Mouse (Mus musculus) retina, embryonic 14.5 days (tissue): ENCODE measurements at regions not wholly inside any gene's neighbourhood (a gene's known extent, or its start where the extent isn't known, plus 50 kb on each side); places are given as distances from the start of the nearest gene placed in this dataset.
A peak's percentile ranks its signal among the peaks of the same experiment; 100 is the strongest.

Source experiments
- DNase-seq: peaks from one replicate; pipeline ENCODE4 v3.0.0-alpha.2; 2015; ENCODE audit warnings: low spot score

DNA sequence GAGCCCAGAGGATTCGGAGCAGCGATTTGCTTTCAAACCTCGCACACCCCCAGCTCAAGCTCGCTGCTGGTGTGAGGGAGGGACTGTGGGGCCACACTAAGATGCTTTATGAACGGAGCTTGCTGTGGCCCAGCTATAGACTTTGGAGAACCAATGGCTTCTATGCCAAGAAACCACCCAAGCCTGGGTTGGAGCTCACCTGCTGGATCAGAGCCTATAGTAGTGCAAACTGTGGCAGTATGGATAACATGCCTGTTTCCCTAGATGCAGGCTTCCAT is 142.5 kb upstream of the A230072I06Rik start:
- no peak for DNase-seq

GRCm38 (mm10) chr8:12137496-12137895 is 141.1 kb upstream of the A230072I06Rik start:
- DNase-seq, result no peak

DNA sequence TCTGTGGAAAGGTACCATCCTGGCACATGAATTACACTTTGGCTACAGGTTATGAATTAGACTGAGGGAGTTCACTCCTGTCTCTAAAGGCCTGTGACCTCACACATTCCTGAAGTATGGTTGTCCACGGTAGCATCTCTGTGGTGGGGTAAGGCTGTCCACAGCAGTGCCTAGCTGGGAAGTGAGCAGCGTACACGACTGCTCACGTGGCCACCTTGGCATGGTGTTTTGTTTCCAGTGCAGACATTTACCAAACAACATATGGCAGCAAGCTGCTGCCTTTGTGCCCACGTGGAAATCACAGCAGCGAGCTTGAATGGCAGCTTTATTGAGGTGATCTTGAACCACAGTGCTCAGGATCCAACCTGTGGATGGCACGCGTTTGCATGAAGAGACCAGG is 140.7 kb upstream of the A230072I06Rik start:
- no peak for DNase-seq

GRCm38 (mm10) chr8:12151679-12152078 is 126.9 kb upstream of the A230072I06Rik start:
- DNase-seq, result no peak

DNA sequence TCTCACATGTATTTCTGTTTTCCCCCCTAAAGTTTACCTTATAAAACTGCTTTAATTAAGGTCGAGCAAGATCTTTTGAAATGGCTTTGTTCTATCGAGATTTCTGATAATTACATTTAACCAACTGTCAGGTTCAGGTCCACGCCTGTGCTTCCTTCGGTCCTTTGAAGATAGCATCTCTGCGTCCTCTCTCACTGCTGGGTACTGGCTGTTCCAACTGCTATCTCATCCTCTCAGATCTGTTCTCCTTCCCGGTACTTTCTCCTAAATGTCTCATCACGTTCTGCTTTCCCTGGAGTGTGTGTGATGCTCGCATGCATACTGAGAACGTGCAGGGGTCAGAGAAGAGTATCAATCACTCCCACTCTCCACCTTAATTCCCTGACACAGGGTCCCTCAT is 125.8 kb upstream of the A230072I06Rik start:
- DNase-seq, result no peak

GRCm38 (mm10) chr8:12156893-12157292 is 121.7 kb upstream of the A230072I06Rik start:
- DNase-seq, result no peak

DNA sequence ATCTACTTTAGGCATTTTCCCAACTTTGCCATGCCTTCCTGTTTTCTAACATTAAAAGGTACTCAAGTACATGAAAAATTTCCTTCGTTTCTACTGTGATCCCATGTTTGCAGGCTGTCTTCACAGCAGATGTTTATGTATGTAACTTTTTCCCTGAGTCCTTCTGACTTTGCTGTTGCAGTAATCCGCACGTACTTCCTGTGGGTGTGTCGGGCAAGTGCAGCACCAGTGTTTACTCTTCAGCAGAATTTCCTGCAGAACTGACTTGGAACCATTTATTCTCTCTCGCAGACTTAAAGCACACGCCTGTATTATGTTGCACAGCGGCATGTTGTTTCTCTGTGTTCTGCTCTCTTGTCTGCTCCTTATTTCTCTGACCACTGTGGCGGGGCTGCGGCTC is 120.4 kb upstream of the A230072I06Rik start:
- no peak for DNase-seq

DNA sequence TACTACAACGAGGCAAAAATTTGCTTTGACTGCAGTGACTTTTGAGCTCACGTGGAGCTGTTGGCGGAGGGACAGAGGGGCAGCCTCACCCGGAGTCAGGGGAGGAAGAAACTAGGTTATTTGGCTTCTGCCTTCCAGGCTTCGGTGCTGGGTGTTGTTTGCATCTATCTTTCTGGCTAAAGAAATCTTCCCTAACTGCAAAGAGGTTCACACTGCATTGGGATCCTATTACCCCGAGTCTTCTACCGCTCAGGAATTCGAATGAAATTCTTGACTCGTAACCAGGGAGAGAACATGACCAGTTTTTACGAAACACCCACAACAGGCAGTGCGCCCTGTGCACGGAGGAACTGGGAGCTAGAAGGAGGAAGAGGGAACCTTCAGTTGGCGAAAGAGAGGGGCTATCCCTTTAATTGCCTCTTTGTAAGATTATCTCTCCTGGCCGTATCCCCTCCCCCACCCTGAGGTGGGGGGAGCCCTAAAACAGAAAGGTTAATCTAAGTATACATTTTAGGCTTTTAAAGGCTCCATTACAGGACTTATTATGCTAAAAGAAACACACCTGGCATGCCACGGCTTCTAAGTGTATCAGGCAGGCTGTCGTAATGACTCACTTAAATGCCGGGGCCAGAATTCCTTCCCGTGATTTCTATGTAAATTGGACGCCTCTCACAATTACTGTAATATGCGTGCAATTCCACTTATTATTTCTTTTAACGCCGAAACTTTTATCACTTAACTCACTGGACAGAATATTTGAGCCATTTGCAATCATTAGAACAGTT is 115.5 kb upstream of the A230072I06Rik start:
- no peak for DNase-seq

- no peak for DNase-seq
These were observed 113.0 kb upstream of the A230072I06Rik start for GRCm38 (mm10) chr8:12165487-12166152.

DNA sequence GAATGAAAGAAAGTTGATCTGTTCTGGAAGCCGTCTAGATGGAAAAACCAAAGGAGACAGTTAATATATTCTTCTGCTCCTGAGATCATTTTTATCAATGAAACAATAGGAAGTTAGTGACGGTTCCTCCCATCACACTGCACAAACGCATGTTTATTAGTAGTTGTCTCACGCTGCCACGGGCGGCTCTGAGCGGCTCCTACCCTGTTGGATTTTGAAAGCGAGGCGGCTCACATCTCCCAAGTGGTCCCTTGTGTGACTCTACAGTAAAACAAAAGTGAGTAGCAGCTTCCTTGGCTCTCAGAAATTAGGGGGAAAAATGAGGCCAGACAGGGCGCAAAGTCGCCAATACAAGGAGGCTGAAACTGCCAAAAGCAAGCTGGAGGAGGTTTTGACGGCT is 106.8 kb upstream of the A230072I06Rik start:
- no peak for DNase-seq

DNA sequence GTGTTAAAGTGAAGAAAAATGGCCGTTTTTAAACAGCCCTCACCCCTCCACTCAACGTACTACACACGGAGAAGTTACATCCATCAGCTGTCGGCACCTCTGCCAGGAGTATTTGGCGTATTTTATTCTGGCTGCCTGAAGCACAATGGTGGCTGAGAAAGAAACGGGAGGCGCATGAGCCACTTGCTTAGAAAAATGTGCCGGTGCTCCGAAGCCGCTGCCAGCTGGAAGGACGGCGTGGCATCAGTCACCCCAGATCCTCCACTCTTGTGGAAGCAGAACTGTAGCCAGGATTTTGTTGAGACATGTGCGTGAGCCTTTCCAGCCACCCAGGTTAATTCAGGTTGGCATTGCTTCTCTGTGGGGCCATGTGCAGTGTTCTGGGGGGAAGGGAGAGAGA is 103.1 kb upstream of the A230072I06Rik start:
- DNase-seq, result no peak

- DNase-seq, result no peak
These were observed 94.0 kb upstream of the A230072I06Rik start for GRCm38 (mm10) chr8:12184666-12185065.

- no peak for DNase-seq
These were observed 91.3 kb upstream of the A230072I06Rik start for GRCm38 (mm10) chr8:12187366-12187765.

DNA sequence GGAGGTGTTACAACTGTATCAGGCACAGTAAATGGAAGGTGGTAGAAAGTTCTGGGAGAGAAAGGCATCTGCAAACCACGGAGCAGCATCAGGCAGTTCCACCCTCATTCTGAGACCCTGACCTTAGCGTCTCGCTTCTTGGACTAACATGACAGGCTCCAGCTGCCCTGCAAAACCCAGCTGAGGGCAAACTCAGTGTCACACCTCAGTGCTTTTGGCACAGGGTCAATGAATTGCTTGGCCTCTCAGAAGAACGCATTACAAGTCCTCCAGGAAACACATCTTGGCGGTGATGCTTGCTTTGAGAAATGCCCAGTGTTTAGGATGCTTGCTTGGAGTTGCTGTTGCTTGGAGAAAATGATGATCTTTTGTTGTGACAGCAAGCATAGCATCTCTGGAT is 90.2 kb upstream of the A230072I06Rik start:
- no peak for DNase-seq

GRCm38 (mm10) chr8:12188960-12189359 is 89.7 kb upstream of the A230072I06Rik start:
- no peak for DNase-seq

GRCm38 (mm10) chr8:12192006-12192405 is 86.6 kb upstream of the A230072I06Rik start:
- peak; percentile 59 for DNase-seq

DNA sequence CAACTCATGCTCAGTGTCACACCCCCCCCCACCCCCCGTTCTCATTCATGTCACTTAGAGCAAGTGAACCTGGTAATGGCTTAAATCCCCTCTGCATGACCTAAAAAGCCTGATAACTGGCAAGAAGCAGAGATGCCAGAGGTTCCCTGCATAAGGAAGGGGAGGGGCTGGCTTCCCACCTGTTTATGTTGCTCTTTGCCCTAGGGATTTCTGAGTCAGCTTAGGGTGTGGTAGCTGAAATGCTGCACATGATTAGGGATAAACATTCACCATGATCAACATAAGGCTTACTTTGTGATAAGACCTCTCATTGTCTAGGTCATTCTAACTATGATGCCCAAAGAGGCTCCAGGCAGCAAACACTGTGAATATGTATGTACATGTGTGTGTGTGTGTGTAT is 72.7 kb upstream of the A230072I06Rik start:
- DNase-seq, result no peak

GRCm38 (mm10) chr8:12207412-12207811 is 71.2 kb upstream of the A230072I06Rik start:
- DNase-seq, result no peak

DNA sequence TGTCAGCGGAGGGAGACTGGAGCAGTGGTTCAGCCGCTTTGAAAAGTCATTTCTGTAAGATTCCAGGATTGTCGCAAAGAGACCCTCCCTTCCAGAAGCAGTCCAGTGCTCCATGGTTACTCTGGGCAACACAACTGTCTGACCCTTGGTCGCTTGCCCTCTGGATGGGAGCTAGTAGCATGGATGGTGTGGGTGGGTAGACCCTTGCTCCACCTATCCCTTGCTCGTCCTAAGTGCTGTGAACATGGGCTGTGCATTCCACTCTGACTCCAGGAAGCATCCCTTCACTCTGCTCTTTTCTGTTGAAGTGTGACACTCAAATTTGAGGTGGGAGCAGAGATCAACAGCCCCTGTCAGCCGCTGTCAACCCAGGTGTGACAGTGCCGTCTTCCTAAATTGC is 64.8 kb upstream of the A230072I06Rik start:
- DNase-seq, result peak; percentile 13

DNA sequence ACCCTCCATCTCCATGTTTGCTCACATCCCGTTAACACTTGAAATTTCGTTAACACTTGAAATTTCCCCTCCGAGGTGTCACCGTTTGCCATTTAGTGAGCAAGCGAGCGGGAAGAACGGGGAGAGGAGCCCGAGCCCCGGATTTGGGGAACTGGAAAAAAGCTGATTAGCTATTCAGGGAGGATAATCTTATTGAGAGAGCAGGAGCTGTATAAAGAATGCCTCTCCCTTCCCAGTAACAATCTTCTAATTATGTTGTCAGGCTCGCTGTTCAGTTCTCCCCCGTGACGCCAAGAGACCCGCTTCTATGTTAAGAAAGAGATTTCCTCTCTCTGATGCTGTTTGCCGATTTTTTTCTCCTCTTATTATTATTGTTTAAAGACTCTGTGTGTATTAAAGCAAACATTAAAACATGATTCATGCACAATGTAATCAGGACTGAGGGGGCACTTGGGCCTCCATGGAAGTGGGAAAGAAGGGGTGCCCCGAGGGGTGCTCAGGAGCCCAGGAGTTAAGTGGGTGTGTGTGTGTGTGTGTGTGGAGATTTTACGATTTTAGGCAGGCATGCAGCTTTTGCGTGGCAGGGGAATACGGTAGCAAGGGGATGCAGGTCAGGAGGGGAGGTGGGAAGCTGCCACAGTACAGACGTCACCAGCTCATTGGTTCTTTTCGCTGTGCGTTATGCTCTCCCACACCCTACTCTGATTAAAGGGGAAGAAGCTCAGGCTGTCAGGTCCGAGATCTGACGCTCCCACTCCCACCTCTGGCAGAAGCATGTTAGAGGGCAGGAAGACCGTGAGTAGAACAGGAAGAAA is 64.2 kb upstream of the A230072I06Rik start:
- peak; percentile 46 for DNase-seq

DNA sequence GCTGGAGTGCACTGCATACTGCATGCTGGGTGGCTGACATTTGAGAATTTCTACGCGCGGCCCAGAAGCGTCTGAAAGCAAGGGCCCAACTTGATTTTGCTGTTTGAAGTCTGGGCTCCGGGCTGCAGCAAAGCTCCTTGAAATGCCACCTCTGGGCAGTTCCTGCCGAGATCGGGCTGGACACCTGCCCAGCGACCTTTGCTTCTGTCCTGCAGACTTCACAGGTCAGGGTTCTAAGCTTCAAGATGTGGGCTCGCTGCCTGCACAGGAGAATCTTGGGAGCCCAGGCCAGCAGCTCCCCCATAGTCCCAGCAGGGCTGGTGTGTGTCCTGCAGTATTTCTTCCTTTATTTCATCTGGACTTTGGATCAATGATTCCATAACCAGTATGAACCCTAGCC is 57.1 kb upstream of the A230072I06Rik start:
- no peak for DNase-seq

- no peak for DNase-seq
These were observed 55.2 kb upstream of the A230072I06Rik start for GRCm38 (mm10) chr8:12223376-12223775.
